Mouse (Mus musculus) cerebellum, postnatal 25 days (tissue): ENCODE results near the gene Tufm.

Source experiments
- DNase-seq, 2 experiments: peaks; one replicate each; pipeline ENCODE4 v3.0.0; 2021; ENCODE audit warnings: mixed read lengths in 2 of 2

The Tufm gene

GRCm38 (mm10) chr7:126501684-126502022 is 14.5 kb downstream of the Tufm start:
- no peak for DNase-seq

GRCm38 (mm10) chr7:126502023-126502741 is 15.0 kb downstream of the Tufm start:
- peak; percentile 96 to 97 for DNase-seq

GRCm38 (mm10) chr7:126502751-126503150 is 15.6 kb downstream of the Tufm start:
- DNase-seq, result no peak

- peak; percentile 99 to 100 for DNase-seq
Observed at GRCm38 (mm10) chr7:126503273-126503878, 16.2 kb downstream of the Tufm start, which contains the start of gene Atxn2l. Gene Atxn2l, minus strand, starts transcription at chr7:126503437.

GRCm38 (mm10) chr7:126504913-126505312 is 17.8 kb downstream of the Tufm start:
- no peak for DNase-seq

- no peak for DNase-seq
Observed at GRCm38 (mm10) chr7:126507126-126507778, 20.1 kb downstream of the Tufm start.

- DNase-seq, result no peak
Observed at GRCm38 (mm10) chr7:126511287-126511686, 24.1 kb downstream of the Tufm start.

GRCm38 (mm10) chr7:126518261-126518941 is 31.2 kb downstream of the Tufm start:
- DNase-seq, result no peak

GRCm38 (mm10) chr7:126519513-126519912 is 32.4 kb downstream of the Tufm start:
- DNase-seq, result peak in 1 of 2 experiments; percentile 43

GRCm38 (mm10) chr7:126523316-126523715 is 36.2 kb downstream of the Tufm start:
- no peak for DNase-seq

- DNase-seq, result peak; percentile 17 to 40
Observed at GRCm38 (mm10) chr7:126528166-126528577, 41.0 kb downstream of the Tufm start.

- DNase-seq, result no peak
Observed at GRCm38 (mm10) chr7:126533434-126533833, 46.3 kb downstream of the Tufm start.

GRCm38 (mm10) chr7:126535766-126536165 is 48.6 kb downstream of the Tufm start:
- peak; percentile 22 to 43 for DNase-seq

- DNase-seq, result no peak
Observed at GRCm38 (mm10) chr7:126536466-126536865, 49.3 kb downstream of the Tufm start.

- DNase-seq, result peak in 1 of 2 experiments; percentile 34
Observed at GRCm38 (mm10) chr7:126537820-126538585, 50.8 kb downstream of the Tufm start.
